Mouse (Mus musculus) C2C12 (cell line): Measurements from ENCODE around the gene Arpc5. TPM values are rescaled to one million over a fixed set of nuclear protein-coding genes. Genes with fewer than 3 reads are reported as not detected.
"Not testable (repeated sequence)": the region's sequence is repeated elsewhere in the genome, so short reads cannot be mapped to it uniquely, and the experiment has no call there.

Experiments
- H3K27me3 ChIP-seq: one replicate; pipeline ENCODE4 v1.6.1; 2011; ENCODE audit not compliant: control insufficient read depth, insufficient read depth, insufficient read length
- H3K36me3 ChIP-seq: one replicate; pipeline ENCODE4 v1.6.1; 2011; ENCODE audit not compliant: control insufficient read depth, insufficient read depth
- H3K4me3 ChIP-seq: one replicate; pipeline ENCODE4 v1.5.1; 2011; ENCODE audit warnings: mild to moderate bottlenecking, control low read depth; ENCODE audit not compliant: poor library complexity, insufficient read depth, severe bottlenecking
- H3K79me2 ChIP-seq: one replicate; pipeline ENCODE4 v1.6.1; 2011; ENCODE audit not compliant: control insufficient read depth, insufficient read depth
- H3K79me3 ChIP-seq: one replicate; pipeline ENCODE4 v1.6.1; 2011; ENCODE audit warnings: low read depth, control low read depth
- H3ac ChIP-seq: one replicate; pipeline ENCODE3; 2011; ENCODE audit warnings: low read depth; ENCODE audit not compliant: control insufficient read depth, insufficient read length
- CEBPB ChIP-seq: IDR thresholded peaks from one replicate; pipeline ENCODE4 v1.6.1; 2011; ENCODE audit warnings: low read depth, mild to moderate bottlenecking, control low read depth, moderate library complexity
- CTCF ChIP-seq: IDR thresholded peaks from one replicate; pipeline ENCODE4 v1.5.1; 2011; ENCODE audit not compliant: control insufficient read depth, insufficient read depth, insufficient read length
- FOSL1 ChIP-seq: IDR thresholded peaks from one replicate; pipeline ENCODE4 v1.8.0; 2011; ENCODE audit warnings: mild to moderate bottlenecking, low read length; ENCODE audit not compliant: poor library complexity, insufficient read depth, severe bottlenecking
- MAX ChIP-seq: IDR thresholded peaks from one replicate; pipeline ENCODE4 v1.6.1; 2011; ENCODE audit warnings: mild to moderate bottlenecking, control low read depth
- MYOD1 ChIP-seq: IDR thresholded peaks from one replicate; pipeline ENCODE4 v1.6.1; 2011; ENCODE audit warnings: low read depth; ENCODE audit not compliant: control insufficient read depth, insufficient read length
- MYOG ChIP-seq: IDR thresholded peaks from one replicate; pipeline ENCODE4 v1.6.1; 2011; ENCODE audit not compliant: control insufficient read depth, insufficient read length; ENCODE audit errors: extremely low read depth
- USF1 ChIP-seq: IDR thresholded peaks from one replicate; pipeline ENCODE4 v1.6.1; 2011; ENCODE audit warnings: low read depth, mild to moderate bottlenecking, control low read depth, moderate library complexity
- polyA plus RNA-seq: library from polyadenylated mRNA; unstranded; fragments of >200 nt; fragmentation: generic; extraction: Trizol; gene quantifications from one replicate; pipeline ENCODE4 v1.2.1, GENCODE M21; 2012; ENCODE audit warnings: missing spikeins

The Arpc5 gene
- polyA plus RNA-seq, 1 experiment: 124 TPM

GRCm38 (mm10) chr1:152767749-152768488, 1.6 kb downstream of the Arpc5 start:
- Histone ChIP-seq H3K79me2 (peaks cover 44% of the 10 kb centered on the region), H3K79me3 (peaks cover 19% of the 10 kb centered on the region), H3K4me3 (peak overlapping the region; percentile 94), H3K27me3 (no peaks in the 10 kb centered on the region), H3K36me3 (peaks cover 45% of the 10 kb centered on the region), H3ac (no peak overlapping the region)
- TF ChIP-seq MYOG (no peak), CEBPB (no peak), MYOD1 (no peak), FOSL1 (no peak), MAX (no peak), CTCF (peak; percentile 20), USF1 (no peak)

GRCm38 (mm10) chr1:152771016-152771415, 4.7 kb downstream of the Arpc5 start:
- Histone ChIP-seq H3K79me3 (peaks cover 19% of the 10 kb centered on the region), H3K4me3 (no peak overlapping the region), H3ac (no peak overlapping the region), H3K27me3 (no peaks in the 10 kb centered on the region), H3K79me2 (peaks cover 44% of the 10 kb centered on the region), H3K36me3 (peaks cover 74% of the 10 kb centered on the region)
- no peak for TF ChIP-seq MYOD1
- TF ChIP-seq MAX: no peak
- no peak for TF ChIP-seq CTCF
- TF ChIP-seq CEBPB: no peak
- TF ChIP-seq MYOG: no peak
- TF ChIP-seq FOSL1: no peak
- TF ChIP-seq USF1: no peak

- not testable (repeated sequence) for H3K4me3 ChIP-seq, H3K79me3 ChIP-seq, H3ac ChIP-seq, H3K27me3 ChIP-seq
- peaks cover 14% of the 10 kb centered on the region for H3K79me2 ChIP-seq
- H3K36me3 ChIP-seq: peaks cover 66% of the 10 kb centered on the region
These were observed 8.3 kb downstream of the Arpc5 start for GRCm38 (mm10) chr1:152774601-152775000.

GRCm38 (mm10) chr1:152779071-152779737, 12.9 kb downstream of the Arpc5 start:
- no peaks in the 10 kb centered on the region for H3K79me2 ChIP-seq
- no peaks in the 10 kb centered on the region for H3K27me3 ChIP-seq
- peaks cover 21% of the 10 kb centered on the region for H3K36me3 ChIP-seq
- no peak for TF ChIP-seq MAX
- peak; percentile 76 for TF ChIP-seq CTCF
- no peak overlapping the region for H3ac ChIP-seq
- no peak overlapping the region for H3K4me3 ChIP-seq
- H3K79me3 ChIP-seq: no peaks in the 10 kb centered on the region

- Histone ChIP-seq H3K4me3 (no peak overlapping the region), H3ac (no peak overlapping the region), H3K79me3 (no peaks in the 10 kb centered on the region), H3K36me3 (no peaks in the 10 kb centered on the region), H3K27me3 (no peaks in the 10 kb centered on the region), H3K79me2 (no peaks in the 10 kb centered on the region)
- TF ChIP-seq USF1: no peak
- TF ChIP-seq CEBPB: no peak
- TF ChIP-seq MAX: no peak
- no peak for TF ChIP-seq MYOD1
- TF ChIP-seq MYOG: no peak
- TF ChIP-seq CTCF: no peak
- TF ChIP-seq FOSL1: no peak
These were observed 18.3 kb downstream of the Arpc5 start for GRCm38 (mm10) chr1:152784620-152785019.

GRCm38 (mm10) chr1:152785446-152785845, 19.1 kb downstream of the Arpc5 start:
- H3K27me3 ChIP-seq, H3ac ChIP-seq, H3K36me3 ChIP-seq, H3K4me3 ChIP-seq, H3K79me2 ChIP-seq, H3K79me3 ChIP-seq: not testable (repeated sequence)
